Mouse (Mus musculus) megakaryocyte, embryonic 14.5 days (primary cell): ENCODE data around the gene Ank3.

ENCODE experiments used
- FLI1 ChIP-seq: IDR thresholded peaks from 2 replicates; pipeline ENCODE4 v1.6.1; 2012; ENCODE audit warnings: low read length, inconsistent platforms, mixed read lengths
- GATA1 ChIP-seq: IDR thresholded peaks from 3 replicates; pipeline ENCODE4 v1.6.1; 2012; ENCODE audit warnings: mixed read lengths, low read length, inconsistent platforms, borderline replicate concordance

- no peak for TF ChIP-seq FLI1
- no peak for TF ChIP-seq GATA1
These were observed 67.6 kb downstream of the Ank3 start for GRCm38 (mm10) chr10:69466201-69466585.
